Mouse (Mus musculus): ENCODE measurements around the gene Csrnp3. TPM values are rescaled to one million over a fixed set of nuclear protein-coding genes. Genes with fewer than 3 reads are reported as not detected.

Csrnp3 gene
- polyA plus RNA-seq, 1 experiment: not detected

GRCm38 (mm10) chr2:65864778-65865339, 19.3 kb downstream of the Csrnp3 start:
- no peaks in the 10 kb centered on the region for H3K36me3 ChIP-seq (ENCODE audit: control insufficient read depth, insufficient read depth, low read length)
- TF ChIP-seq POLR2A (IDR thresholded peaks at IDR 0.05; ENCODE audit: low read depth, low read length) (no peak), CTCF (IDR thresholded peaks at IDR 0.05; ENCODE audit: extremely low read depth, insufficient read depth, insufficient read length, insufficient replicate concordance) (no peak)
- no peak overlapping the region for H3K4me3 ChIP-seq (ENCODE audit: extremely low read depth, insufficient read depth, insufficient read length)
- H3K4me1 ChIP-seq (ENCODE audit: control insufficient read depth, insufficient read depth, insufficient read length): no peaks in the 10 kb centered on the region
- H3K27me3 ChIP-seq (ENCODE audit: control insufficient read depth, insufficient read depth, low read length): no peaks in the 10 kb centered on the region; the same call in 1 of the 2 replicates
- no peak for DNase-seq (ENCODE audit: low read depth in 1 of 2, low spot score in 2 of 2)
- no peak overlapping the region for H3K27ac ChIP-seq (ENCODE audit: insufficient read depth, low read length)
- 78% methylated on average over 12 of the region's 12 CpGs for WGBS

DNA sequence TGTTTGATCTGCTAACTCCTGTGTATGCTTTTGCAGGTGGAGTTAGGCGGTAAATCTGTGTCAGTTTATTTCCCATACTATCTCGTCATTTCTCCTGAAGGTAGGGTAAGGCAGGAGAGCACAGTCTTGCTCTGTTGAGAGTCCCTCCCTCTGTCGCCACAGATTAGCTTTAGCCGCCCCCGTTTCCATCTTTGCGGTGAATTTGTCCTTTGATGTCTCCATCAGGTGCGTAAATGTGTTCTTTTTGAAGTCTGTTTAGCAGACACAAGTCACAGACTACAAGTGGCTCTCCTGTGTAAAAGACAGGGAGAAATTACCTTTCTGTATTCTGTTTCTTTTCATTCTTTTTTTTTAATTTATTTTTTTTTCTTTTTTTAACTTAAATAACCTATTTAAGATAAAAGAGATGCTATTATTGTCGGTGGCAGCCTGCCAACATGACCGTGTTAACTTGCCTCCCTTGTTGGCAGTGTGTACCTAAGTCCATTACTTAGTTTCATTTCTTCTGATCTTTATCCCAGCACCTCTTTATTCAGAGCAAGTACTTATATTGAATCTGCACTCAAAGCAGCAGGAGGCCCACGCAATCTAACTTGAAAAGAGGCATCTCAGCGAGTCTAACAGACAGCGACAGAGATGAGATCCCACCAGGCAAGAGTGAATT, 25.5 kb downstream of the Csrnp3 start:
- no peak for DNase-seq (ENCODE audit: low read depth in 1 of 2, low spot score in 2 of 2)
- H3K4me3 ChIP-seq (ENCODE audit: extremely low read depth, insufficient read depth, insufficient read length): no peak overlapping the region
- H3K27ac ChIP-seq (ENCODE audit: insufficient read depth, low read length): no peak overlapping the region
- no peaks in the 10 kb centered on the region for H3K4me1 ChIP-seq (ENCODE audit: control insufficient read depth, insufficient read depth, insufficient read length)
- TF ChIP-seq CTCF (IDR thresholded peaks at IDR 0.05; ENCODE audit: extremely low read depth, insufficient read depth, insufficient read length, insufficient replicate concordance) (no peak), POLR2A (IDR thresholded peaks at IDR 0.05; ENCODE audit: low read depth, low read length) (no peak)
- WGBS: 72% methylated on average over 12 of the region's 12 CpGs
- H3K36me3 ChIP-seq (ENCODE audit: control insufficient read depth, insufficient read depth, low read length): no peaks in the 10 kb centered on the region
- H3K27me3 ChIP-seq (ENCODE audit: control insufficient read depth, insufficient read depth, low read length): no peaks in the 10 kb centered on the region; the same call in 1 of the 2 replicates

GRCm38 (mm10) chr2:65891590-65891989, 46.0 kb downstream of the Csrnp3 start:
- no peaks in the 10 kb centered on the region for H3K36me3 ChIP-seq (ENCODE audit: control insufficient read depth, insufficient read depth, low read length)
- TF ChIP-seq POLR2A (IDR thresholded peaks at IDR 0.05; ENCODE audit: low read depth, low read length): no peak
- no peak for TF ChIP-seq CTCF (IDR thresholded peaks at IDR 0.05; ENCODE audit: extremely low read depth, insufficient read depth, insufficient read length, insufficient replicate concordance)
- DNase-seq (ENCODE audit: low read depth in 1 of 2, low spot score in 2 of 2): no peak
- H3K27me3 ChIP-seq (ENCODE audit: control insufficient read depth, insufficient read depth, low read length): no peaks in the 10 kb centered on the region
- H3K4me3 ChIP-seq (ENCODE audit: extremely low read depth, insufficient read depth, insufficient read length): no peak overlapping the region
- 85% methylated on average over 3 of the region's 3 CpGs for WGBS
- H3K4me1 ChIP-seq (ENCODE audit: control insufficient read depth, insufficient read depth, insufficient read length): no peaks in the 10 kb centered on the region
- H3K27ac ChIP-seq (ENCODE audit: insufficient read depth, low read length): no peak overlapping the region

- Histone ChIP-seq H3K4me1 (ENCODE audit: control insufficient read depth, insufficient read depth, insufficient read length) (no peaks in the 10 kb centered on the region), H3K27me3 (ENCODE audit: control insufficient read depth, insufficient read depth, low read length) (no peaks in the 10 kb centered on the region), H3K36me3 (ENCODE audit: control insufficient read depth, insufficient read depth, low read length) (no peaks in the 10 kb centered on the region), H3K4me3 (ENCODE audit: extremely low read depth, insufficient read depth, insufficient read length) (no peak overlapping the region), H3K27ac (ENCODE audit: insufficient read depth, low read length) (no peak overlapping the region)
- no peak for DNase-seq (ENCODE audit: low read depth in 1 of 2, low spot score in 2 of 2)
- WGBS: 90% methylated on average over 8 of the region's 8 CpGs
- TF ChIP-seq POLR2A (IDR thresholded peaks at IDR 0.05; ENCODE audit: low read depth, low read length) (no peak), CTCF (IDR thresholded peaks at IDR 0.05; ENCODE audit: extremely low read depth, insufficient read depth, insufficient read length, insufficient replicate concordance) (no peak)
Observed at GRCm38 (mm10) chr2:65893241-65893640, 47.7 kb downstream of the Csrnp3 start.

GRCm38 (mm10) chr2:65894299-65894698, 48.7 kb downstream of the Csrnp3 start:
- 81% methylated on average over 5 of the region's 5 CpGs for WGBS
- H3K4me3 ChIP-seq (ENCODE audit: extremely low read depth, insufficient read depth, insufficient read length): no peak overlapping the region

GRCm38 (mm10) chr2:65896542-65896941, 51.0 kb downstream of the Csrnp3 start:
- Histone ChIP-seq H3K36me3 (ENCODE audit: control insufficient read depth, insufficient read depth, low read length) (no peaks in the 10 kb centered on the region), H3K4me3 (ENCODE audit: extremely low read depth, insufficient read depth, insufficient read length) (no peak overlapping the region), H3K27ac (ENCODE audit: insufficient read depth, low read length) (no peak overlapping the region), H3K4me1 (ENCODE audit: control insufficient read depth, insufficient read depth, insufficient read length) (no peaks in the 10 kb centered on the region), H3K27me3 (ENCODE audit: control insufficient read depth, insufficient read depth, low read length) (no peaks in the 10 kb centered on the region)
- no peak for DNase-seq (ENCODE audit: low read depth in 1 of 2, low spot score in 2 of 2)
- no peak for TF ChIP-seq POLR2A (IDR thresholded peaks at IDR 0.05; ENCODE audit: low read depth, low read length)
- no peak for TF ChIP-seq CTCF (IDR thresholded peaks at IDR 0.05; ENCODE audit: extremely low read depth, insufficient read depth, insufficient read length, insufficient replicate concordance)
- 70% methylated on average over 5 of the region's 5 CpGs for WGBS

More at GRCm38 (mm10) chr2:65894299-65894698, 48.7 kb downstream of the Csrnp3 start:
- TF ChIP-seq POLR2A (IDR thresholded peaks at IDR 0.05; ENCODE audit: low read depth, low read length) (no peak), CTCF (IDR thresholded peaks at IDR 0.05; ENCODE audit: extremely low read depth, insufficient read depth, insufficient read length, insufficient replicate concordance) (no peak)
- no peaks in the 10 kb centered on the region for H3K27me3 ChIP-seq (ENCODE audit: control insufficient read depth, insufficient read depth, low read length)
- no peak overlapping the region for H3K27ac ChIP-seq (ENCODE audit: insufficient read depth, low read length)
- no peak for DNase-seq (ENCODE audit: low read depth in 1 of 2, low spot score in 2 of 2)
- H3K36me3 ChIP-seq (ENCODE audit: control insufficient read depth, insufficient read depth, low read length): no peaks in the 10 kb centered on the region
- H3K4me1 ChIP-seq (ENCODE audit: control insufficient read depth, insufficient read depth, insufficient read length): no peaks in the 10 kb centered on the region

- no peak overlapping the region for H3K4me3 ChIP-seq (ENCODE audit: extremely low read depth, insufficient read depth, insufficient read length)
- no peaks in the 10 kb centered on the region for H3K27me3 ChIP-seq (ENCODE audit: control insufficient read depth, insufficient read depth, low read length)
- TF ChIP-seq POLR2A (IDR thresholded peaks at IDR 0.05; ENCODE audit: low read depth, low read length): no peak
- TF ChIP-seq CTCF (IDR thresholded peaks at IDR 0.05; ENCODE audit: extremely low read depth, insufficient read depth, insufficient read length, insufficient replicate concordance): no peak
- no peaks in the 10 kb centered on the region for H3K36me3 ChIP-seq (ENCODE audit: control insufficient read depth, insufficient read depth, low read length)
- no peak overlapping the region for H3K27ac ChIP-seq (ENCODE audit: insufficient read depth, low read length)
- no peak for DNase-seq (ENCODE audit: low read depth in 1 of 2, low spot score in 2 of 2)
- WGBS: 86% methylated on average over 4 of the region's 4 CpGs
- no peaks in the 10 kb centered on the region for H3K4me1 ChIP-seq (ENCODE audit: control insufficient read depth, insufficient read depth, insufficient read length)
Observed at GRCm38 (mm10) chr2:65897084-65897483, 51.5 kb downstream of the Csrnp3 start.

Data from spleen, adult 2 months (tissue).